Mouse (Mus musculus) cerebellum, adult 11-12 months (tissue): ENCODE measurements around the gene Gm20388.

Experiments
- DNase-seq: peaks from one replicate; pipeline ENCODE4 v3.0.0; 2022

The Gm20388 gene

DNA sequence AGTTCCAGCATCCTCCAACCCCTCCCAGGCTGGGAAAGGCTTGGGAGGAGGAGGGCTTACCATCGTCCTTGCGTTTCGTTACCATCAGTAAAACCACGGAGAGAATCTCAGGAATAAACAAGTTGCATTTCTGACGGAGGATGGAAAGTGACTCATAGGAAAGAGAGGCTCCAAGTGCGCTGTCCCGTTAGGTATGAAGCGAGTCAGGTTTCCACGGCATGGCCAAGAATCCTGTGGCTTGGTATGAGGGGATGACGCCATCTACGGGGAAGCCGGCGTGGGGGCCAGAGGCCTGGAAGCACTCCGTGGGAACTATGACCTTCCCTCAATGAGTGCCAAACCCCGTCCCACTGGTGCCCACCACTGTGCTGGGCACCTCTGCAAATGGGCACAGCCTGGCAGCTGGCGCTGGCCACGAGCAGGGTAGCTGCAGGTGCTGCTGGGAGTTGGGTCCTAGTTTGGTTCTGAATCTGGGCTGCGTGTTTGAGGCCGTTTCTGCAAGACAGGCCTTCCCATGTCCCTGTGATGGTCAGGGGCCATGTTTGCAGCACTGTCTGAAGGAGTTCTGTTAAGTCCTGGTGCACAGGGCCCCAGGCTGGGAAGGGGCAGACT is 2275.8 kb downstream of the Gm20388 start:
- DNase-seq: no peak

DNA sequence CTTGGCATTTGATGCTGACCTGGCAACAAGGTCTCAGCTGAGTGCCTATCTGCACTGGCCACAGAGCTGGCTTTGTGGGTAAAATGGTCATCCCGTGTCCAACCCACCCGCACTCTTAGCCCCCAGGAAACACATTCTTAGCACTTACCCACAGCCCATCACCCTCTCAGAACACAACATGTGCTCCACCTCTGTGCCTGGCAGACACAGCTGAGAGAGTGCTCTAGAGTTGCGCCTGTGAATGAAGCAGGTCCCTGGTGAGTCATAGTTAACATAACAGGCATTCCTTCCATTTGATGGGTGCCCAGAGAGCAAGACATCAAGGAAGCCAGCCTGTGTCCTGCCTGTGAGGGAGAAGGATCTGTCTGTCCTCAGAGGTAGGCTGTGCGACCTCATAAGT is 2276.6 kb downstream of the Gm20388 start:
- no peak for DNase-seq

DNA sequence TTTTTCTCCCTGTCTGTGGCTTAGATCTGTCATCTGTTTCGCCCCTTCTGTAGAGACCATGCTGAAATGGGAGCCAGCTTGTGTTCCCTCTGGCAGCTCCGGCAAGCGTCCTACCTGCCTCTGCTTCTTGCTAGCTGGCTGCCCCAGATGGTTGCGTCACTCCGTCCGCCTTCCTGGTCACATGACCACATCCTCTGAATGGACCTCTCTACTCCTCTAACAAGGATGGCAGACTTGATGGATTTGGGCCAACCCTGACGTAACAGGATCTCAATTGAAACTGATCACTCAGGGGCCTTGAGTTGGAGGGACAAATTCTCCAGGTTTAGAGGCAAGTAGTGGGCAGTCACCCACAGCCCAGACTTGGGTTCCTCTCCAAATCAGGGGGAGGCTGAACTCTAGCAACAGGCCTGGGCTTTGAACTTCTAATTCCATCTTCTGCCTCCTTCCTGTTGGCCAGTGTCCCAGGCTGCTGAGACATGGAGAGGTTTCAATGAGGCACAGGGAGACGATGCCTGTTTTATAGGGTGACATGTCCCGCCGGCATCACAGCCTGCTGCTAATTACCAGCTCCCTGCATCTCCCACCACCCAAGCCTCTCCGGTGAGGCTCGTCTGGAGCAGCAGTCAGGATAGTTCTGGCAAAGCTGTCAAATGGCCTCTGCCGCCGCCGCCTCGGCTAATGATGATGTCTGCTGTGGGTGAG is 2279.9 kb downstream of the Gm20388 start:
- DNase-seq: no peak

DNA sequence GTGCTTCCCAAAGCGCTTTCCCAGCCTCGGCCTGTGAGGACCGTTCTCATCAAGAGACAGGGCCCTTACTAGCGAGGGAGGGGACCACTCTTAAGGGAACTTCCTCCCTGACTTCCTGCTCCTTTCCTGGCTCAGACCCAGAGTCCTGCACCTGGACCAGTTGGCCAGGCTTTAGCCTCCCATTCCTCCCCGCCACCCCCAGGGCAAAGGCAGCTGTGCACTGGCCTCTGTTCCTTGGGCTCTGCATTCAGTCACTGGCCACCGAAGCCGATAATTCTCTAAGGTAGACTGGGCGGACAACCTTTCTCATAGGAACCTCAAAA is 2280.4 kb downstream of the Gm20388 start:
- no peak for DNase-seq

DNA sequence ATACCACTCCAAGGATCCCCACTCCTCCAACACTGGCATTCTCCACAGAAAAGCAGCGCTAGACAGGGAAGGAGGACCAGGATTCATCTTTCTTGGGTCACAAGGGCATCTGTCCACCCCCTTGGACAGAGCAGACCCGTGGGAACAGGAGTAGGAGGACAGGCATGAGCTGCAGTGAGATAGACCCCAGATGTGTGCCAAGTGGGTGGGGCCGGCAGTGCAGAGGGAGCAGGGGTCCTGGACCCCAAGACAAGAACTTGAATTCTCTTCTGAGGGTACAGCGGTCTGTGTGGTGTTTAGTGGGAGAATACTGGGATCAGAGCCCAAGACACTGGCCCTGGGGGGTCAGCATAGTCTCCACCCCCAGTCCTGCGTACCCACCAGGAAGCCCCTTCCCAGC is 2282.1 kb downstream of the Gm20388 start:
- no peak for DNase-seq

DNA sequence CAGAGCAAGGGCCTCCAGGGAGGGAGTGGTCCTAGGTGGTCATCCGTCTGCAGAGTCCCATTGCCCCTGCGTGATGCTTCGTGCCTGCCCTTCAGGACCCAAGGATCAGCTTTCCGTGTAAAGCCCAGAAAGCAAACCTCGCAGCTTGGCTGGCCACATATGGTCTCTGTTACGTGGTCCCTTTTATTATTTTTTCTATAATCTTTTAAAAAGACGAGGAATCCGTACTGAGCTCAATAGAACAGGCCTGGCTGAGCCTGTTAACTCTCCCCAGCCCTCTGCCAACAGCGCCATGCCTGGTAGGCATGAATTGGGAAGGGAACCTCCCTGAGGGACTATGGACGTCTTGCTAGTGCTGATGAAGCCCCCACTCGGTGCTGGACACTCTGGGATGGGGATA is 2282.9 kb downstream of the Gm20388 start:
- DNase-seq: no peak

DNA sequence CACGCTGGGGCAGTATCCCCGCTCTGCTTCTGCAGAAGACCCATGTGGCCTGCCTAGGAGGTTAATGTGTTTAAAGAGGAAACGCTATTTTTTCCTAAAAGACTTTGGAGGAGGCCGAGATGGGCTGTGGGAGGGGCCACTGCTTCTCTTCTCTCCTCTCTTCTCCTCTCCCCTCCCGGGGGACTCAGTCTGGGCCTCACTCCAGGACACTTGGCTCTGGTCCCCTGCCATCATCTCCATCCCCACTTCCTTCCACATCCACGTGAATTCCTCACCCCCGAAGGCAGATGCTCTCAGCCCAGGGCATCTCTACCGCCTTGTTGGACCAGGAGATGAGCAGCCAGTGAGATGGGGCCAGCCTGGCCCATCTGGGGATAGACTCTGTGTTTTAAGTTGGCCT is 2283.8 kb downstream of the Gm20388 start:
- no peak for DNase-seq

DNA sequence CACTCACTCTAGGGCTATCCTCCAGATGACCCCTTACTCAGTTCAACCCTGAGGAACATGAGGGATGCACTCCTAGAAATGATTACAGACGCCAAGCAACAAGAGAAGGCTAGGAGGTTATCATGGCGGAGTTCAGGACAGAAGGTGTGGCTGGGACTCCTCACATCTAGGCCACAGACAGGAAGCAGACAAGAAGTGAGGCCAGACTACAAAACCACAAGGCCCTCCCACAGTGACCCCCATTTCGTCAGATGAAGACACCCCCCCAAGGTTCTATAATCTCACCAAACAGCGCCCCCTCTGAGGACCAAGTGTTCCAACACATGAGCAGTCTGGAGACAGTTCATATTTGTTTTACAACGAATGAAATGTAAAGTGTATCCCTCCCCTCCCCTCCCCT is 2286.7 kb downstream of the Gm20388 start:
- no peak for DNase-seq

DNA sequence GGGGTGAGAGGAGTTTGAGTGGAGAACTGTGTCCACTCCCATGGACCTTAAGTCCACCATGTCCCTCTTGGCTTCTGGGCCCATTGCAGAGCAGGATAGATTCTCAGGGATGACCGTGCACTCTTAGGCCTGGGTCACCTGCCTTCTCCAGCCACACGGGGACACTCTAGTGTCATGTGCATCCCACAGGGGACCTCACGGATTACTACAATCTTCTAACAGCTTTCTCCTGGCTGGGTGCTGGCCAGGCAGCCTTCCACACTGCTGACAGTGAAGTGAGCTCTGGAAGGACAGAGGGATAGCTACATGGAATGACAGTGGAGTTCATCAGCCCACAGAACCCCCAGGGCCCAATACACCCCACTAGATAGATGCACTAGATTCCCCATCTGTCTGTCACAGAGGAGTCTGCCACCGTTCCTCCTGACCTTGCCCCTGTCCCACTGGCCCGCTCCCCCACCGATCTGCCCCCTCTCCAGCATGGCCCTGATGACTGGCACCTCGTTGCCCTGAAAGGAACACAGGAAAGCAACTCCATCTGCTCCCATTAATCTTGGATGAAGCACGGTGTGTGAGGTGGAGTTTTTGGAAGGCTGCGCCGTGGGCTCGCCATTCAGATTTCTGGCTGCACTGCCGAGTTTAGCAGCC is 2287.9 kb downstream of the Gm20388 start:
- DNase-seq: peak; percentile 53

DNA sequence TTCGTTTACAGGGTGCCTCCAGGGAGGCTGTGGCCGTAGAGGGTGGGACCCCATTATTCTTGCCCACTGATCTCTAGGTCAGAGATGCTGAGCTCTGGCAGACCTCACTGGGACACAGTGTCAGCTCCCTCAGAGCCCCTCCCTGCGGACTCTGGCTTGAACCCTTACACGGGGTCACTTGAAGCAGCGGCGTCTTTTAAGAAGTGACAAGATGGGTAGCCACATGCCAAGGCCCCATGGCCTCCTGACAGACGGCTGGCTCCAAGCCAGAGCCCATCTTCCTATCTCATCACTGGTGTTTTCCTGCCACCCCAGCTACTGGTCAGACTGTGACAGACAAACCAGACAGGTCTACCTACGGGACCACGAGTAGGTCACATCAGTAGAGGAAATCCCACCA is 2288.6 kb downstream of the Gm20388 start:
- peak; percentile 57 for DNase-seq

DNA sequence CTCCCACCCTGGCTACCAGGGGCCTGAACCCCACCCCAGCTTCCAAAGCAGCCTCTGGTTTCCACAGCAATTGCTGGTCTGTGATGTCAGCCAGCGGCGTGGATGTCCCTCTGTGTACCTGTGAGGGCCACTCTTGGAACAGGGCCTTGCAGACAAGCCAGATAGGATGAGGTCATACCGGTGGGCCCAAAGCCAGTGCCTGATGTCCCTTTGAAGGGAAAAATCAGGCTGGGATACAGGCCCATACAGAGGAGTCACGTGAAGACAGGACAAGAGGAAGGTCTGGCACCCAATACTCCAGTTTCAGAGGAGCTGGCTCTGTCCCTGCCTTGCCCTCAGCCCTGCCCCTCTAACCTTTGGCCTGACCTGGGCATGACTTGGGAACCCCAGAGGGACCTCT is 2289.2 kb downstream of the Gm20388 start:
- DNase-seq: peak; percentile 84

DNA sequence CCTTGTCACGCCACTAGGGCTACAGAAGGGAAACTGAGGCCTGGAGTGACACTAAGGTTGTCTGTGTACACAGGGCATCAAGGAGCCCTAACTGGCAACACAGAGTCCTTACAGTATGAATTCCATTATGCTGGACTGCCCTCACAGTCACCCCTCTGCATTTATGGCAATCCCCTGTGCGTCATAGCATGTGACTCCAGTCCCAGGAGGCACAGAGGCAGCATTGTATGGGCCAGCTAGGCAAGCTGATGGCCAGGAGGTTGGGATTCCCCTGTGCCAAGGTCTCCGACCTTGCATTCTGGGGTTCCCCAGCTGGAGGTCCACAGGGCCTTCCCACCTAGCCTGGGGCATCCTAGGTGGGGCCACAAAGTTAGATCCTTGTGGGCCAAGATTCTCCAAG is 2300.9 kb downstream of the Gm20388 start:
- no peak for DNase-seq

DNA sequence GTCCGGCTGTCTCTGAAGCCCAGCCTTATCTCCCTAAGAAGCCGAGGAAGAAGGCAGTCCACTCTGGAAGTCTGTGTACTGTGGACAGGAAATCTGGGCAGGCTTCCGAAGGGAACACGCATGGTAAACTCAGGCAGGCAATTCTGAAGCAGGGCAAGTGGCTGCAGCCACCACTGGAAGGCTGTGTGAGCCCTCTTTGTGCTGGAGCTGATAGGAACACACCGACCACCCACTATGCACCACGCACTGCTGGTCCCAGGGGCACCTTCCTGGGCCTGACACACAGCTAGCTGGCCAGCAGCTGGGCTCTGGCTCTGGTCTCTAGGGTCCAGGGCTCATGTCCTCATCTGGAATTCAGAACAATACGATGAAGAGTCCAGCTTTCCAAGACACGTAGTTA is 2305.0 kb downstream of the Gm20388 start:
- no peak for DNase-seq

DNA sequence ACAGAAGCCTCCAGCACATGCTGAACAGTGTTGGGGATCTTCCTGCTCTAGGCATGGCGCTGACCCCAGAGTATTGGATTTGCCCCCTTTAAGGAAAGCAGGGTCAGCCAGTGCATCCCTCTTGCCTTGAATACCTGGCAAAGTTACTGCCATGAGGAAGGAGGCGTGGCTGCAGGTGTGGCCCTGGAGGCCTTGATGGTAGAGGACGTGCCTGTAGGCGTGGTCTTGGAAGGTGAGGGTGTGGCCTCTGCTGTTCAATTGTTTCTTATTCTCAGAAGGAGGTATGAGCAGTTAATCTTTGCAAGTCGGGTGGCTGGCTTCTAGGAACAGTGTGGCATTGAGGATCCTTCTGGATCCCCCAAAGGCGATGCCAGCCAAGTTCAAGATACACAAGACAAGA is 2305.8 kb downstream of the Gm20388 start:
- DNase-seq: no peak

DNA sequence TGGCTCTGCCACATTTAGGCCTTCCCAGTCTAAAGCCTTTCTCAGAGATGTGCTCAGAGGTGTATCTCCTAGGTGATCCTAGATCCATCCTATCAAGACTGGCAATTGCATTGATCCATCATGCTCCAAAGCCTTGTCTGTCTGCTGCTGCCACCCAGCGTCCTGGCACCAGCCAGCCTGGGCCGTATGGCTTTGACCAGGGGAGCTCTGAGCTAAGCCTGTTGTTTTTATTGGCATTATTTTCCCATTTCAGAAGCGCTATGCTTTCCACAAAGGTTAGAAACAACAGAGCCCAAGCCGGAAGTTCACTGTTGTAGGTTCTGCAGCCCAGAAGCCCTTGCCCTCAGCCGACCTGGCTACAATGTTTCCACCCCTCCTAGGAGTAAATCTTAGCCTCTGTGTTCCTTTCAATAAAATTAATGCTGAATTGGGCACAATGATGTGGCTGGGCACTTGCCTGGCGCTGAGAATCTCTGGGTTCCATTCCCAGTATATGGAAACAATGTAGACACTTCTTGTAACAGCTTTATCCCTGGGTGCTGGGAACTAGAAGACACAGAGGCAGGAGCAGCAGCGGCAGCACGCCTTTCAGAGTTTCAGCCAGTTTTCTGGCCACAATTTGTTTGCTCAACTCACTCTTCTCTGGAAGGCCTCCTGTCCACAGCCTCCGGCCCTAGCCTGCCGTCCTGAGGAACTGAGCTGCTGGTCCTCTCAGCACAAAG is 2307.0 kb downstream of the Gm20388 start:
- DNase-seq: no peak

DNA sequence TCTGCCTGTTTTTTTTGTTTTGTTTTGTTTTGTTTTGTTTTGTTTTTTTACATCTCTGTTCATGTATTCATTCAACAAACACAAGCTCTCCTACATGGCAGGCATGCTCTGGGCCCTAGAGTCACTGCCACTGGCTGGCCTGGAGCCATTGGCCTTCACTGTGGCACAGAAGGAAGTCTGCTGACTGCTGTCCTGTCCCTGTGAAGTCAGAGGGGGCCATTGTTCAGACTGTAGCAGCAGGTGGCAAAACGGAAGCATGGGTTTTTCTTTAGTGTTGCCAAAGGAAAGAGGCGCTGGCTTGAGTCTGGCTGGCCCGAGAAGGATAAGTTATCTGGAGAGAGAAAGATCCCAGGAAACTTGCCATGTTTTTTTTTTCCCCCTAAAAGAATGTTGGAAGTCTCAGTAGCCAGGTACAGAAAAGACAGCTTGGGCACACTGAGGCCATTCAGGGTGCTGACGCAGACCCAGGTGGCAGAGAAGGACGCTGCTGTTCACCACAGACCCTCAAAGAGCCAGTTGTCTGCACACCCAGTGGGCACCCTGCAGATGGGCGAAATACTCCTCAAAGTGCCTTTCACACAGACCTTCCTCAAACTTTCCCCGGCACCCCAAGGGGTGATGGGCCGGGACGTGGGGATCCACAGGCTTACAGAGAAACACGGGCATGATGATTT is 2313.5 kb downstream of the Gm20388 start:
- DNase-seq: no peak

DNA sequence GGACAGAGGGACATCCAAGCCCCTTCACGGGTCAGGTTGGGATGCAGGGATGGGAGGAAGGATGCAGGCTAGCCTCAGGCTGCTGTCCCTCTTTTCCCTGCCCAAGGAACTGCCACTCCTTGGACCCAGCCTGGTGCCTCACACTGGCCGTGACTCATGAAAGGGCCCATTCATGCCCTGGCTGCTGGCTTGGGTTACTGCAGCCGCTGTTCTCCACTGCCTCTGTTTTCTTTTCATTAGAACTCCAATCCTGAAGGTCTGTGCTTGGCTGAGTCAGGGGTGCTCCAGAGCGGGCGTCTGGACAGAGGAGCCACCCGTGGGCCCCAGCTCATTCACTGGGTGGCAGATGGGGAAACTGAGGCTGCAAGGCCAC is 2314.0 kb downstream of the Gm20388 start:
- DNase-seq: no peak

DNA sequence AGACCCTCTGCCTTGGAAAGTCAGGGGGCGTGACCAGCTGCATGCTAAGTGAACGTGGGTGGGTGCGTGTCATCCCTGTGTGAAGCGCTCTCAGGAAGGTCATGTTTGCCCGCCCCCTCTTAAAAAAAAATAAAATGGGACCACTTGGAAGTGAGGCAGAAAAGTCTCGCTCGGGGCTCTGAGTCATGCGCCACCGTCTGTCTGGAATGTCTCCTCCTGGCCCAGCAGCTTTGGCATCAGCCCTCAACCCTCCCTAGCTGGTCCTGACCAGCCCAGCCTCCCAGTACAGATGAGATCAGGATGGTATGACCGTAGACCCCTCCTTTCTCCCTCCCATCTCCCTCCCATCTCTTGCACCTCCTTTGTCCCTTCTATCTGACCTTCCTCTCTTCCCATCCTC is 2314.8 kb downstream of the Gm20388 start:
- no peak for DNase-seq

DNA sequence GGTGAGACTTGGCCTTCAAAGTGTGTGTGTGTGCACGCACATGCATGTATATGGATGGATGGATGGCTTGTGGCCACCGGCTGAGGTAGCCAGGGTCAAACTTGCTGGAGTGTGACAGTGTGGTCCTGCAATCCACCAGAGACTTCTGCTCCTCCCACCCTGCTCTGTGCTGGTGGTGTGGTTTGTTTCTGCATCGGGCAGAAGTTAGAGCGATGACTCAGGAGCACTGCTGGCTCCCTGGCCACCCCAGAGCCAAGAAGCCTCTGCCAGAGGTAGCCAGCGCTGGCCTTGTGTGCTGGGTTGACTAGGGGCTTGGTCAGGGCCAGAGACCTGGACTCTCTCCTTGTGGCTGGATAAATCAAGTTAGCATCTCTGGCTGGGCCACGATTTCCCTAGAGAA is 2316.7 kb downstream of the Gm20388 start:
- DNase-seq: no peak

DNA sequence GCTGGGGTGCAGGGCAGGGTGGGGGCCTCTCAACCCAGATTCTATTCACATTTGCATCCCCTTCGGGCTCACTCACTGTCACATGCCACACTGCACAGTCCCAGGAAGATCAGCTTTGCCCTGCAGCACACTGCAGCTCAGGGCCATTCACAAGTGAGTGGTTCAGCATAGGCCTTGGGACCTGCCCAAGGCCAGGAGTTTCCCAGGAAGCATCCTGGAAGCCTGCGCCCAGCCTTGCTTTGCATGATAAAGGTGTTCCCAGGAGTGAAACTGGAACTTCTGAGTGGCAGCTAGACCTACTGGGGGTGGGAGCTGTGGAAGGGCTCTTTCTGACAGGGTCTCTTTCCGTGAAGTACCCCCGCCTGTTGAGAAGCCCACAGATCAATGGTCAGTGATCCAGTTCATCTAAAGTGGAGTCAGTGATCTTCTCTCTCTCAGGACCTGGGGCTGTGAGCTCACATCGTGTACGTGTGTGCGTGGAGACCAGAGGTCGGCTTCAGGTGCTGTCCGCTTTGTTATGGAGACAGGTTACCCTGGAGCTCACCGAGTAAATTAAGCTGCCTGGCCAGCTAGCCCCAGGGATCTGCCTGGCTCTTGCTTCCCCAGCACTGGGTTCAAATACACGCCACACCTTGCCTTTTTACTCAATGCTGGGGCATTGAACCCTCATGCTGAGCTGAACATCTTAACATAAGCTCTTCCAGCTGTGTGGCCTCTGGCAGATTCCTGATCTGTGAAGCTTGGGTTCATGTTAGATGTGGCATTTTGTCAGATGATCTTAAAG is 2318.3 kb downstream of the Gm20388 start:
- DNase-seq: no peak

DNA sequence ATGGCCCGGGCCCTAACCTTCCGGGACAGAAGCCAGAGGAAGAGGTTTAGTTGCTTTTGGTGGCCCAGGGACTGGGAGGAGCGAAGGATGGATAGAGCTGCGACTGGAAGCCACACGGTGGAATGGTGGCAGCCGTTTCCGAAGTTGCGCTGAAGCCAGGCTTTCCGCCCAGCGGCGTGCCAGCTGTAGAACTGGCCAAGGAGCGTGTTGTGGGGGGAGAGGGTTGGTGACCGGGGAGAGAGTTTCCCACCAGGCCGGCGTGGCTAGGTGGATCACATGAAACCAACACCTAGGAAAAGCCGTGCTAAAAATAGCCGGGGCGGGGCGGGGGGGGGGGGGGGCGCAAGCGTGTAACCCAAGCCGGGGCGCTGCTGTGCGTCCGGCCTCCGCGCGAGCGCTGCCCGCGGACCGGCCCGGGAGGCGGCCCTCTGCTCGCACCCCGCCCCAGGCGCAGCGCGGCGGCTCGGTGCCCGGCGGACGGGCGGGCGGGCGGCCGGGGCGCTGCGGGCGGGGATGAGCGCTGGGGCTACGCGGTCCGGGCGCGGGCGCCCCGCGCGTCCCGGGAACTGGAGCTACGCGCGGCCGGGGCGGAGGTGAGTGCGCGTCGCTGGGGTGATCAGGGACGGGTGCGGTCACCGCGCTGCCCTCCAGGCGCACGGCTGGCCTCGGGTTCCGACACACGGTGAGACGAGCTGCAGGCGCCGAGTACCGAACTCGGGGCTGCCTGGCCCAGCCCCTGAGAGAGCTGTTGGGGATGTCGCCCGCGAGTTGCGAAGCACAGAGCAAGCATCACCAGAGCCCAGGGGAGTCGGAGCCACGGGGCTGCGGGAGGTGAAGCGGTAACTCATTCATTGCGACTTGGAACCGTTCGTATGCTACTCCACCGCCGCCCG is 2319.4 kb downstream of the Gm20388 start:
- no peak for DNase-seq
